Mouse (Mus musculus) MEL (cell line): Measurements from ENCODE around the gene Acadm. TPM values are rescaled to one million over a fixed set of nuclear protein-coding genes. Genes with fewer than 3 reads are reported as not detected.

Source experiments
- DNase-seq: peaks from one replicate; pipeline ENCODE4 v3.0.0; 2011; ENCODE audit warnings: low read depth, low spot score
- H3K27ac ChIP-seq: 2 replicates; pipeline ENCODE4 v1.5.1; 2012; ENCODE audit warnings: low read depth, mild to moderate bottlenecking, control low read depth, low read length, moderate library complexity; ENCODE audit not compliant: control insufficient read depth
- H3K27me3 ChIP-seq, 2 experiments: fragments of 150-350 bp in 1 of 2; sonication (generic) in 1 of 2; 2 replicates each; pipeline ENCODE4 v1.6.1; 2012; ENCODE audit warnings: low read length in 2 of 2, mild to moderate bottlenecking in 2 of 2, improper control_type of control experiment in 1 of 2, moderate library complexity in 1 of 2; ENCODE audit not compliant: insufficient read depth in 2 of 2, control insufficient read depth in 1 of 2
- H3K36me3 ChIP-seq, 2 experiments: 2 replicates each; pipeline ENCODE4 v1.6.1; 2012 to 2014; ENCODE audit warnings: low read length in 2 of 2, improper control_type of control experiment in 1 of 2, inconsistent platforms in 1 of 2, mild to moderate bottlenecking in 1 of 2; ENCODE audit not compliant: insufficient read depth in 2 of 2, control insufficient read depth in 1 of 2
- H3K4me1 ChIP-seq, 2 experiments: fragments of 150-350 bp in 1 of 2; sonication (generic) in 1 of 2; 2 replicates each; pipeline ENCODE4 v1.6.1; 2012; ENCODE audit warnings: low read length in 2 of 2, improper control_type of control experiment in 1 of 2, mild to moderate bottlenecking in 1 of 2; ENCODE audit not compliant: insufficient read depth in 2 of 2, control insufficient read depth in 1 of 2
- H3K4me3 ChIP-seq, 2 experiments: fragments of 150-350 bp in 1 of 2; sonication (generic) in 1 of 2; 2 replicates each; pipeline ENCODE4 v1.5.1; 2012; ENCODE audit warnings: low read depth in 2 of 2, low read length in 2 of 2, mild to moderate bottlenecking in 2 of 2, moderate library complexity in 2 of 2, control low read depth in 1 of 2, improper control_type of control experiment in 1 of 2; ENCODE audit not compliant: control insufficient read depth in 1 of 2, insufficient read depth in 1 of 2
- H3K79me2 ChIP-seq: 2 replicates; pipeline ENCODE4 v1.6.1; 2012; ENCODE audit warnings: mild to moderate bottlenecking, low read length, moderate library complexity; ENCODE audit not compliant: control insufficient read depth, poor library complexity, insufficient read depth
- H3K9ac ChIP-seq: 2 replicates; pipeline ENCODE4 v1.6.1; 2012; ENCODE audit warnings: low read depth, mild to moderate bottlenecking, control low read depth, low read length, moderate library complexity; ENCODE audit not compliant: control insufficient read depth, poor library complexity, severe bottlenecking
- H3K9me3 ChIP-seq: fragments of 150-350 bp; sonication (generic); replicated peaks from 2 replicates; pipeline ENCODE4 v1.6.1; 2012; ENCODE audit warnings: mild to moderate bottlenecking, low read length, improper control_type of control experiment, moderate library complexity; ENCODE audit not compliant: insufficient read depth
- BHLHE40 ChIP-seq: IDR thresholded peaks from 2 replicates; pipeline ENCODE4 v1.6.1; 2012; ENCODE audit warnings: low read depth, mild to moderate bottlenecking, inconsistent platforms, low read length, improper control_type of control experiment, borderline replicate concordance
- CHD1 ChIP-seq: IDR thresholded peaks from 2 replicates; pipeline ENCODE4 v1.6.1; 2012; ENCODE audit warnings: low read depth, mild to moderate bottlenecking, inconsistent platforms, low read length, improper control_type of control experiment
- CTCF ChIP-seq, 3 experiments: IDR thresholded peaks in 2 of 3; conservative IDR thresholded peaks in 1 of 3; 2 replicates each; pipeline ENCODE4 v1.5.1; 2011 to 2012; ENCODE audit warnings: low read length in 3 of 3, low read depth in 2 of 3, mild to moderate bottlenecking in 2 of 3, improper control_type of control experiment in 1 of 3, inconsistent platforms in 1 of 3, mixed read lengths in 1 of 3, moderate library complexity in 1 of 3; ENCODE audit not compliant: control insufficient read depth in 1 of 3, insufficient read depth in 1 of 3, poor library complexity in 1 of 3, severe bottlenecking in 1 of 3
- E2F4 ChIP-seq: IDR thresholded peaks from 2 replicates; pipeline ENCODE4 v1.6.1; 2011; ENCODE audit warnings: low read depth, low read length, improper control_type of control experiment, borderline replicate concordance
- ELF1 ChIP-seq: IDR thresholded peaks from 2 replicates; pipeline ENCODE4 v1.6.1; 2014; ENCODE audit warnings: low read depth, mild to moderate bottlenecking, inconsistent platforms, low read length, improper control_type of control experiment, moderate library complexity
- ETS1 ChIP-seq: IDR thresholded peaks from 2 replicates; pipeline ENCODE4 v1.6.1; 2012; ENCODE audit warnings: low read depth, mild to moderate bottlenecking, inconsistent platforms, low read length, improper control_type of control experiment, moderate library complexity
- GABPA ChIP-seq: IDR thresholded peaks from 2 replicates; pipeline ENCODE4 v1.6.1; 2012; ENCODE audit warnings: low read depth, mild to moderate bottlenecking, inconsistent platforms, low read length, improper control_type of control experiment, moderate library complexity
- GATA1 ChIP-seq: IDR thresholded peaks from 2 replicates; pipeline ENCODE4 v1.6.1; 2011; ENCODE audit warnings: low read depth, low read length, improper control_type of control experiment
- HCFC1 ChIP-seq: IDR thresholded peaks from 2 replicates; pipeline ENCODE4 v1.6.1; 2012; ENCODE audit warnings: low read depth, mild to moderate bottlenecking, inconsistent platforms, low read length, improper control_type of control experiment, moderate library complexity
- JUND ChIP-seq: IDR thresholded peaks from 2 replicates; pipeline ENCODE4 v1.6.1; 2011; ENCODE audit warnings: low read depth, mild to moderate bottlenecking, improper control_type of control experiment, low read length
- KAT2A ChIP-seq: conservative IDR thresholded peaks from 2 replicates; pipeline ENCODE4 v1.6.1; 2012; ENCODE audit warnings: low read depth, low read length, improper control_type of control experiment, inconsistent platforms
- MAFK ChIP-seq: IDR thresholded peaks from 2 replicates; pipeline ENCODE4 v1.6.1; 2011; ENCODE audit warnings: low read depth, mild to moderate bottlenecking, low read length, improper control_type of control experiment, borderline replicate concordance
- MAZ ChIP-seq: IDR thresholded peaks from 2 replicates; pipeline ENCODE4 v1.6.1; 2012; ENCODE audit warnings: low read depth, mild to moderate bottlenecking, inconsistent platforms, low read length, improper control_type of control experiment
- MEF2A ChIP-seq: IDR thresholded peaks from 2 replicates; pipeline ENCODE4 v1.6.1; 2014; ENCODE audit warnings: low read depth, mild to moderate bottlenecking, inconsistent platforms, low read length, improper control_type of control experiment; ENCODE audit not compliant: poor library complexity, insufficient replicate concordance, severe bottlenecking; ENCODE audit errors: extremely low read depth
- NRF1 ChIP-seq: IDR thresholded peaks from 2 replicates; pipeline ENCODE4 v1.6.1; 2014; ENCODE audit warnings: low read depth, mild to moderate bottlenecking, inconsistent platforms, low read length, improper control_type of control experiment, moderate library complexity; ENCODE audit not compliant: poor library complexity, insufficient read depth, severe bottlenecking
- POLR2A ChIP-seq, 2 experiments: IDR thresholded peaks; 2 replicates each; pipeline ENCODE4 v1.6.1; 2011 to 2012; ENCODE audit warnings: low read length in 2 of 2, mild to moderate bottlenecking in 2 of 2, control low read depth in 1 of 2, improper control_type of control experiment in 1 of 2, low read depth in 1 of 2, moderate library complexity in 1 of 2; ENCODE audit not compliant: control insufficient read depth in 1 of 2, insufficient read depth in 1 of 2, poor library complexity in 1 of 2
- RAD21 ChIP-seq: IDR thresholded peaks from 2 replicates; pipeline ENCODE4 v1.6.1; 2011; ENCODE audit warnings: mild to moderate bottlenecking, low read depth, low read length, improper control_type of control experiment
- SMC3 ChIP-seq: IDR thresholded peaks from 2 replicates; pipeline ENCODE4 v1.6.1; 2011; ENCODE audit warnings: low read depth, low read length, improper control_type of control experiment
- TBP ChIP-seq: IDR thresholded peaks from 2 replicates; pipeline ENCODE4 v1.8.0; 2011; ENCODE audit warnings: low read depth, low read length, improper control_type of control experiment
- TCF12 ChIP-seq: IDR thresholded peaks from 2 replicates; pipeline ENCODE4 v1.6.1; 2014; ENCODE audit warnings: low read depth, mild to moderate bottlenecking, inconsistent platforms, low read length, improper control_type of control experiment, moderate library complexity
- UBTF ChIP-seq: IDR thresholded peaks from 2 replicates; pipeline ENCODE4 v1.6.1; 2012; ENCODE audit warnings: low read depth, mild to moderate bottlenecking, inconsistent platforms, low read length, improper control_type of control experiment, moderate library complexity, borderline replicate concordance; ENCODE audit not compliant: insufficient read depth
- USF1 ChIP-seq: IDR thresholded peaks from 2 replicates; pipeline ENCODE4 v1.6.1; 2014; ENCODE audit warnings: low read depth, mild to moderate bottlenecking, inconsistent platforms, low read length, improper control_type of control experiment, moderate library complexity
- ZMIZ1 ChIP-seq: IDR thresholded peaks from 2 replicates; pipeline ENCODE4 v1.6.1; 2012; ENCODE audit warnings: low read depth, mild to moderate bottlenecking, inconsistent platforms, low read length, improper control_type of control experiment, moderate library complexity
- ZNF384 ChIP-seq: IDR thresholded peaks from 2 replicates; pipeline ENCODE4 v1.6.1; 2012; ENCODE audit warnings: low read depth, mild to moderate bottlenecking, inconsistent platforms, low read length, improper control_type of control experiment
- polyA plus RNA-seq, 2 experiments: library from polyadenylated mRNA; stranded (reverse) in 1 of 2; unstranded in 1 of 2; fragments of >175 nt in 1 of 2; fragments of >200 nt in 1 of 2; gene quantifications; 2 replicates each; pipeline versions ENCODE4 v1.2.1 to v1.2.4; 2012; ENCODE audit warnings: low replicate concordance in 2 of 2, low read depth in 1 of 2; ENCODE audit not compliant: insufficient read length in 2 of 2, insufficient read depth in 1 of 2, missing spikeins in 1 of 2
- total RNA-seq: library from RNA; depleted of rRNA; stranded (reverse); fragments of 300-350 nt; gene quantifications from 2 replicates; pipeline ENCODE4 v1.2.3, GENCODE M21; 2012

Gene Acadm
- total and polyA plus RNA-seq, 3 experiments, result 36.7 to 44.3 TPM; not detected in 1

DNA sequence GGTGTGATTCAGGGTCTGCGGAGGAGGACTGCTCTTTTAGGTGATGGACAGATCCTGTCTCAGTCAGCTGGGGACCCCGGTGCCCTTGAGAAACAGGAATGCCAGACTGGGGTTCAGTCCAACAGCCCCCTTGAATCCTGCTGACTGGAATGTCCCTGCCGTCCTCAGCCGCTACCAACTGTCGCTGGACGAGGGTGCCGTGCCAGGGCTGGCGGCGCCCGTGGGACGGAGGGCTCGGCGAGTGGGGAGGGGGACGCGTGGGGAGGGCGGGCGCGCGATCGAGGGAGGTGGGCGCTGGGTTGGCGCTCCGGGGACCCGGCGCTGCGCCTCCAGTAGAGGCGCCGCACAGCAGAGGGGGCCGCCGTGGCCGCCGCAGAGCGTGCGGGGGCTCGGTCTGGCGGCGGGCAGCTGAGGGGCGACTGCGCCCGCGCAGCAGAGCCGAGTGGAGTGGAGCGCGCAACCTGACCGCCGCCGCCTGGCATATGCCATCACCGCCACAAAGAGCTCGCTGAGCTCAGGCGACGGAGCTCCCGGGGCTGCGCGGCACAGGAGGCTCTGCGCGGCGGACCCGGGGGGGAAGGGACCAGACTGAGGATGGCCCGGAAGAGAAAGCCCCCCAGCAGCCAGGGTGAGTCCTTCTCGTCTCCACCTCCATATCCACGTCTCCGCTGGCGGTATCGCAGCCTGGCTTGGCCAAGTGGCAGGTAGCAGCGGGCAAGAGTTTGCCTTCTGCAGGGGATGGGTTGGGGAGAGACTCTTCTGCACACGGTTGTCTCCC, 28.9 kb upstream of the Acadm start, which contains the start of gene Slc44a5:
TSS of gene Slc44a5 (plus strand) at position 266 of the 778 bp plus-strand sequence.
- no peaks in the 10 kb centered on the region for H3K9me3 ChIP-seq
- no peaks in the 10 kb centered on the region for H3K4me1 ChIP-seq
- no peak within 1 kb of the TSS for H3K9ac ChIP-seq
- no peaks in the 10 kb centered on the region for H3K36me3 ChIP-seq
- TF ChIP-seq MEF2A (no peak), RAD21 (no peak), USF1 (no peak), MAZ (no peak), HCFC1 (no peak), ZNF384 (no peak), GATA1 (no peak), SMC3 (no peak), GABPA (no peak), CTCF (IDR thresholded peaks at IDR 0.05 in 2 of 3, conservative IDR thresholded peaks at IDR 0.05 in 1 of 3; ENCODE audit: control insufficient read depth in 1 of 3, insufficient read depth in 1 of 3, low read depth in 2 of 3, low read length in 3 of 3, poor library complexity in 1 of 3, severe bottlenecking in 1 of 3) (no peak)
- no peaks in the 10 kb centered on the region for H3K27me3 ChIP-seq
- no peak for DNase-seq
- no peak within 1 kb of the TSS for H3K27ac ChIP-seq
- H3K4me3 ChIP-seq, result no peak within 1 kb of the TSS
- no peaks in the 10 kb centered on the region for H3K79me2 ChIP-seq

DNA sequence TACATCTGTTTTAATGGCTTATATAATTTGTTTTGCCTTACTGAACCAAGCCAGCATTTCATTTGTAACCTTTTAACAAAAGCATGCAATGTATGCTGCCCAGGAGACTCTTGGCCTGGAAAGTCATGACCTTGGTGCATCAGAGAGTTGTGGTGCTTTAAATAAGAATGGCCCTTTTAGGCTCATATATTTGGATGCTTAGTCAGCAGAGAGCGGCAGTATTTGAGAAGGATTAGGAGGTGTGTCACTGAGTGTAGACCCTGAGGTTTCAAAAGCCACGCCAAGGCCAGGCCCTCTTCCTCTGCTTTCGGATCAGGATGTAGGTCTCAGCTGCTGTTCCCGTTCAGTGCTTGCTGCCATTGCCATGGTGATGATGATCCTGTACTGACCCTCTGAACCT, 25.0 kb upstream of the Acadm start:
- DNase-seq, result no peak
- no peaks in the 10 kb centered on the region for H3K36me3 ChIP-seq
- no peak overlapping the region for H3K9ac ChIP-seq
- H3K4me1 ChIP-seq, result no peaks in the 10 kb centered on the region
- H3K79me2 ChIP-seq, result no peaks in the 10 kb centered on the region
- no peaks in the 10 kb centered on the region for H3K27me3 ChIP-seq
- TF ChIP-seq JUND, result no peak
- H3K27ac ChIP-seq, result no peak overlapping the region
- no peak overlapping the region for H3K4me3 ChIP-seq
- no peaks in the 10 kb centered on the region for H3K9me3 ChIP-seq

DNA sequence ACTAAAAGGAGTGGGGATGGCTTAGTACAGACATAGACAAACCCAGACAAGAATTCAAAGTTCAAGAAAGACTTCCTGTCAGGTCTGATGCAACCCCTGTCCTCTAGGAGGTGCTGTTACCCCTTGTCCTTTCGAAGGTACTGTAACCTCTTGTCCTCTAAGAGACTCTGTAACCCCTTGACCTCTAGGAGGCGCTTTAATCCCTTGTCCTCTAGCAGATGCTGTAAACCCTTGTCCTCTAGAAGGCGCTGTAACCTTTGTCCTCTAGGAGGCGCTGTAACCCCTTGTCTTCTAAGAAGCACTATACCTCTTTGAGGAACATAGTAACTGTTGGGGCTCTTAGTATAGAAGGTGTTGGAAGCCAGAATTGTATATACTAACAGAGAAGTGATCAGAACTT, 24.1 kb upstream of the Acadm start:
- Histone ChIP-seq H3K4me1 (no peaks in the 10 kb centered on the region), H3K36me3 (no peaks in the 10 kb centered on the region), H3K4me3 (no peak overlapping the region), H3K9me3 (no peaks in the 10 kb centered on the region), H3K27me3 (no peaks in the 10 kb centered on the region), H3K9ac (no peak overlapping the region), H3K79me2 (no peaks in the 10 kb centered on the region), H3K27ac (no peak overlapping the region)
- DNase-seq, result peak; percentile 86
- no peak for TF ChIP-seq KAT2A
- TF ChIP-seq TCF12, result no peak
- TF ChIP-seq ZMIZ1, result no peak
- peak; percentile 43 to 100 (median 85) for TF ChIP-seq CTCF (IDR thresholded peaks at IDR 0.05 in 2 of 3, conservative IDR thresholded peaks at IDR 0.05 in 1 of 3; ENCODE audit: control insufficient read depth in 1 of 3, insufficient read depth in 1 of 3, low read depth in 2 of 3, low read length in 3 of 3, poor library complexity in 1 of 3, severe bottlenecking in 1 of 3)
- no peak for TF ChIP-seq GATA1
- no peak for TF ChIP-seq UBTF
- TF ChIP-seq POLR2A (IDR thresholded peaks at IDR 0.05; ENCODE audit: control insufficient read depth in 1 of 2, insufficient read depth in 1 of 2, low read depth in 1 of 2, low read length in 2 of 2, poor library complexity in 1 of 2), result no peak
- no peak for TF ChIP-seq GABPA
- no peak for TF ChIP-seq MAFK
- no peak for TF ChIP-seq CHD1
- no peak for TF ChIP-seq TBP
- no peak for TF ChIP-seq E2F4
- TF ChIP-seq ELF1, result no peak
- no peak for TF ChIP-seq NRF1
- no peak for TF ChIP-seq ETS1
- TF ChIP-seq RAD21, result peak; percentile 64
- TF ChIP-seq BHLHE40, result no peak
